Mouse (Mus musculus) bone marrow macrophage, adult 2 months (primary cell): ENCODE results near the gene Tcl1b2. TPM values are rescaled to one million over a fixed set of nuclear protein-coding genes. Genes with fewer than 3 reads are reported as not detected.
"Not testable (repeated sequence)": the region's sequence is repeated elsewhere in the genome, so short reads cannot be mapped to it uniquely, and the experiment has no call there.

Experiments
- H3K27ac ChIP-seq: 2 replicates; pipeline ENCODE4 v1.5.1; 2012; ENCODE audit warnings: low read depth, low read length; ENCODE audit not compliant: insufficient read depth
- H3K4me1 ChIP-seq: 2 replicates; pipeline ENCODE4 v1.6.1; 2012; ENCODE audit warnings: low read length; ENCODE audit not compliant: control insufficient read depth, insufficient read depth
- H3K4me3 ChIP-seq: 2 replicates; pipeline ENCODE4 v1.5.1; 2012; ENCODE audit warnings: mild to moderate bottlenecking, low read length, moderate library complexity; ENCODE audit not compliant: insufficient read depth
- CTCF ChIP-seq: IDR thresholded peaks from 2 replicates; pipeline ENCODE4 v1.5.1; 2012; ENCODE audit warnings: low read depth, mild to moderate bottlenecking, low read length, moderate library complexity
- POLR2A ChIP-seq: IDR thresholded peaks from 2 replicates; pipeline ENCODE4 v1.6.1; 2012; ENCODE audit warnings: mild to moderate bottlenecking, low read depth, low read length, borderline replicate concordance
- polyA plus RNA-seq: library from polyadenylated mRNA; stranded (reverse); fragments of >200 nt; gene quantifications from 2 replicates; pipeline ENCODE4 v1.2.4, GENCODE M21; 2012; ENCODE audit not compliant: missing spikeins, insufficient read depth, insufficient read length

Tcl1b2 gene
- polyA plus RNA-seq, 1 experiment = not detected

- H3K4me3 ChIP-seq = no peak overlapping the region
- no peak overlapping the region for H3K27ac ChIP-seq
- TF ChIP-seq CTCF (no peak), POLR2A (no peak)
- no peaks in the 10 kb centered on the region for H3K4me1 ChIP-seq
Observed at GRCm38 (mm10) chr12:105125362-105125761, 20.5 kb upstream of the Tcl1b2 start.

GRCm38 (mm10) chr12:105126516-105126915 is 19.3 kb upstream of the Tcl1b2 start:
- Histone ChIP-seq H3K4me1 (no peaks in the 10 kb centered on the region), H3K27ac (no peak overlapping the region), H3K4me3 (no peak overlapping the region)
- TF ChIP-seq CTCF (no peak), POLR2A (no peak)

GRCm38 (mm10) chr12:105127607-105128006 is 18.2 kb upstream of the Tcl1b2 start:
- H3K4me3 ChIP-seq = no peak overlapping the region
- no peak for TF ChIP-seq POLR2A
- TF ChIP-seq CTCF = no peak

GRCm38 (mm10) chr12:105129494-105130205 is 16.2 kb upstream of the Tcl1b2 start:
- not testable (repeated sequence) for H3K27ac ChIP-seq, H3K4me3 ChIP-seq, H3K4me1 ChIP-seq

More at GRCm38 (mm10) chr12:105127607-105128006, 18.2 kb upstream of the Tcl1b2 start:
- H3K4me1 ChIP-seq = no peaks in the 10 kb centered on the region
- H3K27ac ChIP-seq = no peak overlapping the region

GRCm38 (mm10) chr12:105134167-105134566 is 11.6 kb upstream of the Tcl1b2 start:
- not testable (repeated sequence) for H3K4me1 ChIP-seq, H3K27ac ChIP-seq, H3K4me3 ChIP-seq

- not testable (repeated sequence) for H3K4me3 ChIP-seq, H3K27ac ChIP-seq, H3K4me1 ChIP-seq
Observed at GRCm38 (mm10) chr12:105134826-105135225, 11.0 kb upstream of the Tcl1b2 start.

- H3K27ac ChIP-seq, H3K4me3 ChIP-seq, H3K4me1 ChIP-seq: not testable (repeated sequence)
Observed at GRCm38 (mm10) chr12:105137729-105138128, 8.1 kb upstream of the Tcl1b2 start.

GRCm38 (mm10) chr12:105143096-105143495 is 2.7 kb upstream of the Tcl1b2 start:
- Histone ChIP-seq H3K4me3 (no peak overlapping the region), H3K4me1 (no peaks in the 10 kb centered on the region), H3K27ac (no peak overlapping the region)
- TF ChIP-seq CTCF (no peak), POLR2A (no peak)

GRCm38 (mm10) chr12:105144928-105145327 is 886 bp upstream of the Tcl1b2 start:
- not testable (repeated sequence) for H3K4me3 ChIP-seq, H3K27ac ChIP-seq, H3K4me1 ChIP-seq

GRCm38 (mm10) chr12:105155286-105155685 is 9.5 kb downstream of the Tcl1b2 start:
- H3K4me3 ChIP-seq, H3K27ac ChIP-seq, H3K4me1 ChIP-seq: not testable (repeated sequence)

GRCm38 (mm10) chr12:105158842-105159241 is 13.0 kb downstream of the Tcl1b2 start:
- H3K4me1 ChIP-seq = no peaks in the 10 kb centered on the region
- no peak overlapping the region for H3K4me3 ChIP-seq
- no peak overlapping the region for H3K27ac ChIP-seq
- no peak for TF ChIP-seq CTCF
- no peak for TF ChIP-seq POLR2A
